Mouse (Mus musculus) lung, embryonic 14.5 days (tissue): ENCODE results near the gene Aig1. TPM values are rescaled to one million over a fixed set of nuclear protein-coding genes. Genes with fewer than 3 reads are reported as not detected.

Experiments used
- ATAC-seq: fragments of 200-750 bp; cut with Nextera tagmentation; 2 replicates; pipeline ENCODE4 v1.8.0; 2017; ENCODE audit warnings: mild to moderate bottlenecking, moderate TSS enrichment, moderate library complexity; ENCODE audit not compliant: insufficient read depth
- DNase-seq: peaks from one replicate; pipeline ENCODE4 v3.0.0-alpha.2; 2015
- H3K27ac ChIP-seq: fragments of 300-500 bp; sonication (generic); 2 replicates; pipeline ENCODE4 v1.5.1; 2014; ENCODE audit warnings: low read depth, mild to moderate bottlenecking, moderate library complexity
- H3K27me3 ChIP-seq: fragments of 300-500 bp; sonication (generic); 2 replicates; pipeline ENCODE4 v1.6.1; 2014; ENCODE audit warnings: low read length, control low read depth; ENCODE audit not compliant: insufficient read depth
- H3K36me3 ChIP-seq: fragments of 300-500 bp; sonication (generic); 2 replicates; pipeline ENCODE4 v1.6.1; 2014; ENCODE audit warnings: control low read depth; ENCODE audit not compliant: insufficient read depth
- H3K4me1 ChIP-seq: fragments of 300-500 bp; sonication (generic); 2 replicates; pipeline ENCODE4 v1.6.1; 2014; ENCODE audit warnings: antibody characterized with exemption, control low read depth; ENCODE audit not compliant: insufficient read depth
- H3K4me2 ChIP-seq: fragments of 300-500 bp; sonication (generic); 2 replicates; pipeline ENCODE4 v1.6.1; 2014; ENCODE audit warnings: mild to moderate bottlenecking
- H3K4me3 ChIP-seq: fragments of 300-500 bp; sonication (generic); 2 replicates; pipeline ENCODE4 v1.5.1; 2014; ENCODE audit warnings: low read depth, low read length
- H3K9ac ChIP-seq: fragments of 300-500 bp; sonication (generic); 2 replicates; pipeline ENCODE4 v1.6.1; 2014
- H3K9me3 ChIP-seq: fragments of 300-500 bp; sonication (generic); 2 replicates; pipeline ENCODE4 v1.6.1; 2016; ENCODE audit warnings: low read depth, low read length, control low read depth
- CTCF ChIP-seq: IDR thresholded peaks from 2 replicates; pipeline ENCODE4 v1.5.1; 2016; ENCODE audit warnings: antibody characterized with exemption, low read depth
- WGBS: fragments of 180-500 bp; shearing (Covaris S2); extraction: QIAGEN DNeasy Blood & Tissue Kit; methylation state at CpG from one replicate; pipeline ENCODE4 v1.1.7; 2014; 5-methylcytosine and 5-hydroxymethylcytosine counted together
- polyA plus RNA-seq: library from polyadenylated mRNA; unstranded; fragments of >200 nt; fragmentation: Nextera tagmentation; extraction: Ambion mirVana; gene quantifications from 2 replicates; pipeline ENCODE4 v1.2.1, GENCODE M21; 2014

Aig1 gene
- polyA plus RNA-seq, 1 experiment from 2014 or later, result 43.4 TPM

- H3K27me3 ChIP-seq, result no peaks in the 10 kb centered on the region
- no peak overlapping the region for H3K9ac ChIP-seq
- no peak overlapping the region for H3K27ac ChIP-seq
- WGBS, result 84% methylated on average over 10 of the region's 10 CpGs
- no peaks in the 10 kb centered on the region for H3K36me3 ChIP-seq
- ATAC-seq (no peak), DNase-seq (no peak)
- H3K4me2 ChIP-seq, result no peak overlapping the region
- no peak overlapping the region for H3K4me3 ChIP-seq
- no peak for TF ChIP-seq CTCF
- no peaks in the 10 kb centered on the region for H3K4me1 ChIP-seq
- no peaks in the 10 kb centered on the region for H3K9me3 ChIP-seq
Measured at GRCm38 (mm10) chr10:13835737-13836475, 32.9 kb downstream of the Aig1 start.

- Histone ChIP-seq H3K9me3 (no peaks in the 10 kb centered on the region), H3K9ac (no peak overlapping the region), H3K4me1 (no peaks in the 10 kb centered on the region), H3K4me3 (no peak overlapping the region), H3K4me2 (no peak overlapping the region), H3K27me3 (no peaks in the 10 kb centered on the region), H3K27ac (no peak overlapping the region), H3K36me3 (no peaks in the 10 kb centered on the region)
- no peak for ATAC-seq
- DNase-seq, result peak; percentile 65
- 55% methylated on average over 7 of the region's 7 CpGs for WGBS
- no peak for TF ChIP-seq CTCF
Measured at GRCm38 (mm10) chr10:13834056-13834455, 34.7 kb downstream of the Aig1 start.

- no peaks in the 10 kb centered on the region for H3K4me1 ChIP-seq
- H3K27ac ChIP-seq, result no peak overlapping the region
- no peaks in the 10 kb centered on the region for H3K9me3 ChIP-seq
- 84% methylated on average over 12 of the region's 12 CpGs for WGBS
- H3K36me3 ChIP-seq, result no peaks in the 10 kb centered on the region
- H3K4me2 ChIP-seq, result no peak overlapping the region
- no peaks in the 10 kb centered on the region for H3K27me3 ChIP-seq
- ATAC-seq (no peak), DNase-seq (no peak)
- H3K9ac ChIP-seq, result no peak overlapping the region
- H3K4me3 ChIP-seq, result no peak overlapping the region
- no peak for TF ChIP-seq CTCF
Measured at GRCm38 (mm10) chr10:13833066-13833566, 35.7 kb downstream of the Aig1 start.

- Histone ChIP-seq H3K4me1 (no peaks in the 10 kb centered on the region), H3K9me3 (no peaks in the 10 kb centered on the region), H3K9ac (no peak overlapping the region), H3K36me3 (no peaks in the 10 kb centered on the region), H3K4me3 (no peak overlapping the region), H3K4me2 (no peak overlapping the region), H3K27me3 (no peaks in the 10 kb centered on the region), H3K27ac (no peak overlapping the region)
- WGBS, result 76% methylated on average over 7 of the region's 7 CpGs
- DNase-seq (peak; percentile 15), ATAC-seq (no peak)
- TF ChIP-seq CTCF, result no peak
Measured at GRCm38 (mm10) chr10:13832546-13833033, 36.2 kb downstream of the Aig1 start.

GRCm38 (mm10) chr10:13827150-13827549, 41.6 kb downstream of the Aig1 start:
- Histone ChIP-seq H3K36me3 (no peaks in the 10 kb centered on the region), H3K27me3 (no peaks in the 10 kb centered on the region), H3K4me1 (no peaks in the 10 kb centered on the region), H3K4me2 (no peak overlapping the region), H3K27ac (no peak overlapping the region), H3K4me3 (no peak overlapping the region), H3K9ac (no peak overlapping the region), H3K9me3 (no peaks in the 10 kb centered on the region)
- TF ChIP-seq CTCF, result no peak
- 94% methylated on average over 8 of the region's 8 CpGs for WGBS
- ATAC-seq (no peak), DNase-seq (no peak)

- Histone ChIP-seq H3K9ac (no peak overlapping the region), H3K27me3 (no peaks in the 10 kb centered on the region), H3K4me1 (no peaks in the 10 kb centered on the region), H3K36me3 (no peaks in the 10 kb centered on the region), H3K9me3 (no peaks in the 10 kb centered on the region), H3K27ac (no peak overlapping the region), H3K4me2 (no peak overlapping the region), H3K4me3 (no peak overlapping the region)
- 90% methylated on average over 5 of the region's 5 CpGs for WGBS
- TF ChIP-seq CTCF, result no peak
- ATAC-seq (no peak), DNase-seq (no peak)
Measured at GRCm38 (mm10) chr10:13813591-13813990, 55.2 kb downstream of the Aig1 start.

GRCm38 (mm10) chr10:13808291-13808690, 60.5 kb downstream of the Aig1 start:
- Histone ChIP-seq H3K36me3 (0 out of 2 replicates have a peak, but pooled peaks cover 4% of the 10 kb centered on the region), H3K27me3 (no peaks in the 10 kb centered on the region), H3K9ac (no peak overlapping the region), H3K4me3 (no peak overlapping the region), H3K4me2 (no peak overlapping the region), H3K27ac (no peak overlapping the region), H3K9me3 (no peaks in the 10 kb centered on the region), H3K4me1 (no peaks in the 10 kb centered on the region)
- ATAC-seq, result no peak
- no peak for DNase-seq
- TF ChIP-seq CTCF, result no peak
- WGBS, result 82% methylated on average over 1 of the region's 1 CpGs
